Mouse (Mus musculus): ENCODE data around the gene Armcx4.

DNA sequence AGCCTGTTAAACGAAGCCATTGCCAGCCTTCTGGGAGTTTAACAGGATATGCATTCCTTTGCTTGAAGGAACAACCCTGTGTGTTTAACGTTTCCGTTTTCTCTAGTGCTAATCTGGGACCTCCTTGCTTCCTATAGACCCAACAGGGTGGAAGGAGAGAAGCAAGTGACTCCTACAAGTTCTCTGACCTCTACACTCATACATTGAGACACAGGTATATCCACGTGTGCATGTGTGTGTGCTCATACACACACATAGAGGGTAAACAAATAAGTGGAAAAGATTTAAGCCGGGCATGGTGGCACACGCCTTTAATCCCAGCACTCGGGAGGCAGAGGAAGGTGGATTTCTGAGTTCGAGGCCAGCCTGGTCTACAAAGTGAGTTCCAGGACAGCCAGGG is 38.9 kb upstream of the Armcx4 start:
- TF ChIP-seq POLR2A (IDR thresholded peaks at IDR 0.05; ENCODE audit: extremely low read depth, insufficient read depth, low read length) (no peak), CTCF (IDR thresholded peaks at IDR 0.05; ENCODE audit: low read depth, low read length) (no peak)
